20 mouse cellular contexts compared by ENCODE assay signal in the genomic region with DNA sequence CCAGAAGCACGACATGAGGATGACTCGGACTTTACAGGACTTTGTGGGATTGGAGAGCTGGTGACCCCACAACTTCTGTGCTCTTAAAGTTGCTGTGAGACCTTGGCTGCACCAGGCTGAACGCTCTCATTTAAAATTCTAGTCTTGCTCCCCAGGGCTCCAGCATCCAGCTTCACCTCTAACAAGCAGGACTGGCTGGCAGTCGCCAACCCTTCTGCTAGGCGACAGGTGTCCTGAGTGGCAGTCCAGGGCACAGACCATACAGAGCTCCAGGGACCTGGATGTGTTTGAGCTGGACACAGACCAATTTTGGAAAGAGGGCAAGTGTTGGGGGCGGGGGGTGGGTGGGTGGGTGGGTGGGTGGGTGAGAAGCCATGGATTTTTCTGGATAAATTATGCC. TPM values are rescaled to one million over a fixed set of nuclear protein-coding genes. Genes with fewer than 3 reads are reported as not detected.
"Had no signal": no experiment of that assay in that cellular context is flagged by ENCODE, and none has a peak within 500 bp of the region (broad histone marks: within the 10 kb centered on the region; RNA-seq: fewer than 3 reads in every experiment).

No protein-coding gene starts in this region.

- H3K9ac ChIP-seq: liver, embryonic 14.5 days had no signal

- DNase-seq: kidney, adult 11 months; kidney, adult 9 months; kidney, postnatal 36 days; lung, adult 18-20 months; thymus, adult 18-20 months; thymus, postnatal 14 days had no signal

- H3K27ac ChIP-seq: kidney, postnatal 0 days; limb, embryonic 13.5 days; liver, embryonic 14.5 days had no signal

- H3K9me3 ChIP-seq: limb, embryonic 13.5 days; neural tube, embryonic 13.5 days had no signal

- H3K4me3 ChIP-seq: myocyte had no signal

RNA-seq across cellular contexts. Expression of gene Chd5, which starts 0.7 kb away (rescaled TPM):
- total RNA-seq: megakaryocyte-erythroid progenitor cell, adult 5-6 weeks had no signal
- polyA plus RNA-seq: liver, adult 2 months had no signal

RNA-seq across cellular contexts. Expression of gene Rnf207, which starts 19.0 kb away (rescaled TPM):
- total RNA-seq: liver, adult 2 months; megakaryocyte-erythroid progenitor cell, adult 5-6 weeks had no signal

RNA-seq across cellular contexts. Expression of gene Hes3, which starts 46.3 kb away (rescaled TPM):
- total RNA-seq: layer of hippocampus, adult 18-20 months; layer of hippocampus, postnatal 14 days; left cerebral cortex, adult 18-20 months; left cerebral cortex, postnatal 10 days; liver, adult 2 months; megakaryocyte-erythroid progenitor cell, adult 5-6 weeks had no signal
- polyA plus RNA-seq: kidney, postnatal 0 days; limb, embryonic 13.5 days; liver, adult 2 months; liver, embryonic 14.5 days; lung, embryonic 16.5 days; small intestine, adult 2 months; stomach, embryonic 16.5 days had no signal
